Mouse (Mus musculus) forebrain, embryonic 16.5 days (tissue): ENCODE measurements around the gene Acsl3. TPM values are rescaled to one million over a fixed set of nuclear protein-coding genes. Genes with fewer than 3 reads are reported as not detected.

Experiments
- ATAC-seq: fragments of 200-750 bp; cut with Nextera tagmentation; 2 replicates; pipeline ENCODE4 v1.8.0; 2017; ENCODE audit warnings: mild to moderate bottlenecking, moderate library complexity
- H3K27ac ChIP-seq: fragments of 300-500 bp; sonication (generic); 2 replicates; pipeline ENCODE4 v1.5.1; 2014; ENCODE audit warnings: low read length, control low read depth
- H3K27me3 ChIP-seq: fragments of 300-500 bp; sonication (generic); replicated peaks from 2 replicates; pipeline ENCODE4 v1.6.1; 2014; ENCODE audit warnings: low read length; ENCODE audit not compliant: control insufficient read depth, insufficient read depth
- H3K36me3 ChIP-seq: fragments of 300-500 bp; sonication (generic); 2 replicates; pipeline ENCODE4 v1.6.1; 2014; ENCODE audit not compliant: control insufficient read depth, insufficient read depth
- H3K4me1 ChIP-seq: fragments of 300-500 bp; sonication (generic); replicated peaks from 2 replicates; pipeline ENCODE4 v1.6.1; 2014; ENCODE audit warnings: low read length; ENCODE audit not compliant: control insufficient read depth, insufficient read depth
- H3K4me2 ChIP-seq: fragments of 300-500 bp; sonication (generic); 2 replicates; pipeline ENCODE4 v1.6.1; 2014; ENCODE audit warnings: mild to moderate bottlenecking, low read length, control low read depth
- H3K4me3 ChIP-seq: fragments of 300-500 bp; sonication (generic); replicated peaks from 2 replicates; pipeline ENCODE4 v1.5.1; 2014; ENCODE audit warnings: mild to moderate bottlenecking, low read length, control low read depth
- H3K9ac ChIP-seq: fragments of 300-500 bp; sonication (generic); replicated peaks from 2 replicates; pipeline ENCODE4 v1.6.1; 2014; ENCODE audit warnings: low read depth, low read length, control low read depth
- H3K9me3 ChIP-seq: fragments of 300-500 bp; sonication (generic); 2 replicates; pipeline ENCODE4 v1.6.1; 2016; ENCODE audit warnings: low read length; ENCODE audit not compliant: control insufficient read depth
- WGBS: fragments of 180-500 bp; shearing (Covaris S2); extraction: QIAGEN DNeasy Blood & Tissue Kit; methylation state at CpG from one replicate; pipeline ENCODE4 v1.1.7; 2014; 5-methylcytosine and 5-hydroxymethylcytosine counted together
- polyA plus RNA-seq: library from polyadenylated mRNA; unstranded; fragments of >200 nt; fragmentation: Nextera tagmentation; extraction: Ambion mirVana; gene quantifications from 2 replicates; pipeline ENCODE4 v1.2.1, GENCODE M21; 2015

The Acsl3 gene
- polyA plus RNA-seq, 1 experiment from 2014 or later, result 87.6 TPM

DNA sequence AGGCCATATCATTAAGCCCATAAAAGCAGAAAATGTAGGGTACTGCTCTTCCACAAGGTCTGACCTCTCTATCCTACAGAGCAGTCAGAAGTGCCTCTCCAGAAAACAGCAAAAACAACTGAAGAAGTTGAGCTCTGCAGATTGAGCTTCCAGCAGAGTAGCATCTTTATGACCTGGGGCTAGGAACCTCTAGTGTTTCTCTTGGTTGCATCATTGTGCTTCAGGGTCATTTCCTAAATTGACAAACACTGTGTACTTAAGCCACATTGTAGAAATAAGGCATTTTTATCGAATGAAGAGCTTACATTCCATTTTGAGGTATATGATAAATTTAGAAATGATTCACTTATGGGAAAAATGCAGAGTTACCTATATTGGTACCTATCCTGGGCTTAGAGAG, 9.0 kb downstream of the Acsl3 start:
- no peak overlapping the region for H3K27ac ChIP-seq
- WGBS, result 98% methylated on average over 1 of the region's 1 CpGs

DNA sequence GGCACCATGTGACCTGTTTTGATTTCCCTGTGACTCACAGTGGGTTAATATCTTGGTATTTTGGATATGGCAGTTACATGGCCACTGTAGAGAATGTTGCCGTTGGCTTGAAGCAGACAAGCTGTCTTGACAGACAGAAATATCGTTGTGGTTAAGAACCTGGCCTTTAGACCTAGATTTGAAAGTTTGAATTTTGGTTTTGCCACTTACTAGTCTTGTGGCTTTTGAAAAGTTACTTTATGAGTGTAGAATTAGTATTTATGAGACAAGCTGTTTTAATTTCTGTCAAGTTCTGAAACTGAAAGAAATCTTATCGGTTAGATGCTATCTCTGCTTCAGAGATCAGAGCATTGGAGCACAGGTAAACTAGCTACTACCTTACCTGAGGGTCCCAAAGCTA, 24.7 kb downstream of the Acsl3 start:
- Histone ChIP-seq H3K9me3 (no peaks in the 10 kb centered on the region), H3K4me3 (no peak overlapping the region), H3K27ac (no peak overlapping the region), H3K27me3 (no peaks in the 10 kb centered on the region), H3K4me2 (no peak overlapping the region), H3K4me1 (0 out of 2 replicates have a peak, but pooled peaks cover 6% of the 10 kb centered on the region), H3K9ac (no peak overlapping the region), H3K36me3 (no peaks in the 10 kb centered on the region; the same call in 1 of the 2 replicates)
- no peak for ATAC-seq
- 93% methylated on average over 3 of the region's 3 CpGs for WGBS

More for the DNA sequence above, 9.0 kb downstream of the Acsl3 start:
- Histone ChIP-seq H3K4me2 (no peak overlapping the region), H3K27me3 (no peaks in the 10 kb centered on the region), H3K36me3 (peaks cover 17% of the 10 kb centered on the region), H3K4me3 (no peak overlapping the region), H3K9me3 (no peaks in the 10 kb centered on the region), H3K9ac (no peak overlapping the region), H3K4me1 (no peaks in the 10 kb centered on the region)
- ATAC-seq, result no peak

DNA sequence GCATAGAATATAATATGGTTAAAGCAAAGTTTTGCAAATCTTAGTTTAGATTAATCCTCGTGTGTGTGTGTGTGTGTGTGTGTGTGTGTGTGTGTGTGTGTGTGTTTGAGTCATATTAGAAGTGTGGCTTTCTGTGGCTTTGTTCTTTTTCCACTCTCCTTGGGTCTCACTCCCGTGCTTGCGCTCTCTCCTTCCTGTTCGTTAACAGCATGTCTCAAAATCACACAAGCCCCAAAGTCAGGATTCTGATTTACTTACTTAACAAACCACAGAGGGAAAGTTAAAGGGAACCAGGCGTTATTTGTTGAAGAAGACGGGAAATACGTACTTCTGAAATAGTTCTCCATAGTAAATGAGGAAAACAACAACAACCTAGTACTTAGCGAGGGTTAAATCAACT, 26.5 kb downstream of the Acsl3 start:
- Histone ChIP-seq H3K4me1 (no peaks in the 10 kb centered on the region), H3K27ac (no peak overlapping the region), H3K4me3 (no peak overlapping the region), H3K4me2 (no peak overlapping the region), H3K9ac (no peak overlapping the region), H3K27me3 (no peaks in the 10 kb centered on the region), H3K36me3 (no peaks in the 10 kb centered on the region; the same call in 1 of the 2 replicates), H3K9me3 (no peaks in the 10 kb centered on the region)
- no peak for ATAC-seq
- 83% methylated on average over 8 of the region's 8 CpGs for WGBS

DNA sequence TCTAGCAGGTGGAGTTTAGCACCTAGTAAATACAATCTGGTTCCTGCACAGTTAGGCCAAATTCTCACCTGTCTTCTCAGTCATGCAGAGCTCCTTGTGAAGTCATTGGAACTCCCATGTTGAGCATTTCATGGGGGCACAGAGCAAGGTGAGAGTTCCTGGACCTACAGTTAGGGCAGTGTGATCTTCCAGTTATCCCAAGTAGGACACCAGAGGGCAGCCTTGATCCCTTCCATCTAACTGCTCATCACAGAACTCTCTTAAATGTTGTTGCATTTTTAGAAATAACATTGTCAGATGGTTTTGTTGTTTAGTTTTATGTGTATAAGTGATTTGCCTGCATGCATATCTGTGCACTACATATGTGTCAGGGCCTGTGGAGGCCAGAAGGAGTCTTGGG, 29.2 kb downstream of the Acsl3 start:
- Histone ChIP-seq H3K27me3 (no peaks in the 10 kb centered on the region), H3K9me3 (no peaks in the 10 kb centered on the region), H3K4me1 (no peaks in the 10 kb centered on the region), H3K27ac (no peak overlapping the region), H3K9ac (no peak overlapping the region), H3K4me3 (no peak overlapping the region), H3K36me3 (peaks cover 2% of the 10 kb centered on the region), H3K4me2 (no peak overlapping the region)
- ATAC-seq, result no peak

DNA sequence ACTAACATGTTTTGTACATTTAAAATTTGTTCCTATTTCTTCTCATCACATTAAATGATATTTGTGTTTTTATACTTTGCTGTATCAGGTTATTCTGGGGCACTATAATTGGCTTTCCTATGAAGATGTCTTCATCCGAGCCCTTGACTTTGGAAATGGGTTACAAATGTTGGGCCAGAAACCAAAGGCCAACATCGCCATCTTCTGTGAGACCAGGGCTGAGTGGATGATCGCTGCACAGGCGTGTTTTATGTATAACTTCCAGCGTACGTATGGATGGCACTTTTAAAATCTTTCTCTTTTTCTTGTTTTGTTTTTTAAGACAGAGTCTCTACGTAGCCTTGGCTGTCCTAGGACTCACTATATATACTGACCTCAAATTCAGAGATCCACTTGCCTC, 30.5 kb downstream of the Acsl3 start:
- peaks cover 10% of the 10 kb centered on the region for H3K36me3 ChIP-seq
- no peaks in the 10 kb centered on the region for H3K9me3 ChIP-seq
- no peak overlapping the region for H3K27ac ChIP-seq
- no peak for ATAC-seq
- no peak overlapping the region for H3K4me3 ChIP-seq
- no peak overlapping the region for H3K9ac ChIP-seq
- no peak overlapping the region for H3K4me2 ChIP-seq
- H3K27me3 ChIP-seq, result no peaks in the 10 kb centered on the region
- no peaks in the 10 kb centered on the region for H3K4me1 ChIP-seq
- 85% methylated on average over 7 of the region's 7 CpGs for WGBS

DNA sequence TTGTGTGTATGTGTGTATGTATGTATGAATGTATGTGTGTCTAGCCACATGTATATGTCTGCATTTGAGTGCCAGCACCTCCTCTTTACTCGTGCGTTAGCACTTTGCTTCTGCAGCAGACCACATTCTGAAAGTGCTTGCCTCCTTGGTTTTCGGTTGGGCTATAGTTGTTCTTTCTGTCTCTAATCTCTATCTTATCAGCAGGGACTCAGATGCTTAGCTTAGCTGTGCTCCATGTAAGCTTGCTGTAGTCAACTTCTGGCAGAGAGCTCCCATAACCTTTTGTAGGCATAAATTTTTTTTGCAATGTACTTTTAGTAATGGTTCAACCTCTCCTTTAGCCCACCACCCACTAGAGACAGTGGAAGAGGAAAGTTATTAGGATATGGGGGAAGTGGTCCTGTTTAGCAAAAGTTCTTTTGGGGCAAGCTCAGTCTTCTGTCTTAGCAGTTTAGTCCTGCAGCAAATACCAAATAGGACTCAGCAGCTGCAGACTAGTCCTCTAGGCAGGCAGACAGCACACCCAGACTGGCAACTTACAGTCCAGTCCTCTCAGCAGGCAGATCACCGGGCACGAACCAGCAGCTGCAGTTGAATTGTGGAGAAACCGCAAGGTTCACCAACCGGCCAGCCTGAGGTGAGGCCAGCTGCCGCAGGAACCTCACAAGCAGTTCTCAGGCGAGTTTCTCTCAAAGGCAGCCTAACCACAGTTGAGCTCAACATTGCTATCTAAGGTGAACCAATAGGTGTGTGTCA, 37.1 kb downstream of the Acsl3 start:
- ATAC-seq, result no peak

DNA sequence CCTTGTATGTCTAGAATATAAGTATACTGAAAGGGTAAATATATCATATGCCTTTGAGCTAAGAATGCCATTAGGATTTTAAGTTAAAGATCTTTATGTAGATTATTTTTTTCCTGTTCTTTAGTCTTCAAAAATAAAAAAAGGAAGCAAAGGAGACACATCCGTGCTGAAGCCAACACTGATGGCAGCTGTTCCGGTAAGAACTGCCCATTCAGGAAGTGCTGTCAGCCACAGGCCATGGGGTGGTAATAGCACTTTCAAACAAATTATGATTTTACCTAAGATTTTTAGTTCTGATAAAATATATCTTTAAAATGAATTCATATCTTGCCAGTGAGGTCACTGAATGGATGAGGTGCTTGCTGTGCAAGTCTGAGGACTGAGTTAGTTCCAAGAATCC, 38.7 kb downstream of the Acsl3 start:
- no peaks in the 10 kb centered on the region for H3K27me3 ChIP-seq
- H3K4me3 ChIP-seq, result no peak overlapping the region
- H3K4me2 ChIP-seq, result no peak overlapping the region
- no peaks in the 10 kb centered on the region for H3K9me3 ChIP-seq
- no peak for ATAC-seq
- 93% methylated on average over 2 of the region's 2 CpGs for WGBS
- no peaks in the 10 kb centered on the region for H3K4me1 ChIP-seq
- no peak overlapping the region for H3K27ac ChIP-seq
- peaks cover 24% of the 10 kb centered on the region for H3K36me3 ChIP-seq
- H3K9ac ChIP-seq, result no peak overlapping the region

More for the DNA sequence above, 37.1 kb downstream of the Acsl3 start:
- WGBS, result 93% methylated on average over 9 of the region's 9 CpGs
- Histone ChIP-seq H3K4me1 (no peaks in the 10 kb centered on the region), H3K27ac (no peak overlapping the region), H3K36me3 (peaks cover 25% of the 10 kb centered on the region), H3K9me3 (no peaks in the 10 kb centered on the region), H3K4me3 (no peak overlapping the region), H3K4me2 (no peak overlapping the region), H3K27me3 (no peaks in the 10 kb centered on the region), H3K9ac (no peak overlapping the region)

DNA sequence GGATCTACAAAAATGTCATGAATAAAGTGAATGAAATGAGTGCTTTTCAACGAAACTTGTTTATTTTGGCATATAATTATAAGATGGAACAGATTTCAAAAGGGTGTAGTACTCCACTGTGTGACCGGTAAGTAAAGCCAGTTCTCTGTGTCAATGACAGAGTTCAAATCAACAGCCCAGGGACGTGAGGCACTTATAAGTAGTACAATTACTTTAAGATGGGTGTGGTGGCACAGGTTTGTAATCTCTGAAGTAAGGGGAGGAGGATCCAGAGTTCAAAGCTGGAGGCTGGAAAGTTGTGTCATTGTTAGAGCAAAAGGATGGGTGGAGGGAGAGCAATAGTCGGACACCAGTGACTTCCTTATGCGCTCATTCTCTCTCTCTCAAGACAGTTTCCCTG, 39.3 kb downstream of the Acsl3 start:
- Histone ChIP-seq H3K4me1 (no peaks in the 10 kb centered on the region), H3K27ac (no peak overlapping the region), H3K9me3 (no peaks in the 10 kb centered on the region), H3K9ac (no peak overlapping the region), H3K27me3 (no peaks in the 10 kb centered on the region), H3K4me3 (no peak overlapping the region), H3K36me3 (peaks cover 26% of the 10 kb centered on the region), H3K4me2 (no peak overlapping the region)
- 83% methylated on average over 5 of the region's 5 CpGs for WGBS
- ATAC-seq, result no peak

DNA sequence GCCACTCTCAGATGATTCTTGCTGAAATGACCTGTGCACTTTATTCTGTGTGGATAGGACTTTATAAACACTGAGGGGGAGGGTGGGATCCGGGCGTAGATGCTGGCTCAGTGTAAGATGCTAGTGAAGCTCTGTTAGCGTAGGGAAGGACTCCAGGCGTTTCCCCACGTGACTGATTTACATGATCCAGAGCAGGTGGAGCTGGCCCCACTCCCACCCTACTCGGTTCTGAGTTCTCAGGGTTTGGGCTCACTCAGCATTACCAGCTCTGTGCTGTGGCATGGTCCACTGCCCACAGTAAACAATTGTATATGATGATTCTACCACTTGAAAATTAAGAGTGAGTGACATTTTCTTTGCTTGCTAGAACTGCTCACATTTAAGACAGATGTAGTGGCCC, 40.5 kb downstream of the Acsl3 start:
- Histone ChIP-seq H3K4me3 (no peak overlapping the region), H3K27ac (no peak overlapping the region), H3K4me1 (no peaks in the 10 kb centered on the region), H3K9me3 (no peaks in the 10 kb centered on the region), H3K27me3 (no peaks in the 10 kb centered on the region), H3K9ac (no peak overlapping the region), H3K4me2 (no peak overlapping the region), H3K36me3 (peaks cover 22% of the 10 kb centered on the region)
- ATAC-seq, result no peak
- 86% methylated on average over 6 of the region's 6 CpGs for WGBS

DNA sequence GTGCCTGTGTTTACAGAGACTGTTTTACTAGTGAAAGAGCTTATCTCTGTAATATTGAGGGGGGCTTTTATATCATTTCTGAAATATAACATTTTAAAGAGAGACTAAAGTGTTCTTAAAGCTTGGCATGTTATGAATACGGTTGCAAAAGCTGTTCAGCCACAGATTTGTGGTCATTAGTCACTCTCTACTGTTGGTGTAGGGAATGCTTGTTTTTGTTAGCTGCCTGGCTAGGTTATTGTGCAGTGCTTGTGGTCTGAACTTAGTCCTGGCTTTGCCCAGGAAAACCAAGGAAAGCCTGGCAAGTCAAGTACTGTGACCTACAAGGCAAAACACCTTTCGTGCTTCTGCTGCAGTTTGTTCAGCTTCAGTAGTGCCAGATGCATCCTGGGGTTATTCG, 44.1 kb downstream of the Acsl3 start:
- H3K4me2 ChIP-seq, result no peak overlapping the region
- H3K9ac ChIP-seq, result no peak overlapping the region
- no peaks in the 10 kb centered on the region for H3K9me3 ChIP-seq
- no peaks in the 10 kb centered on the region for H3K4me1 ChIP-seq
- no peak overlapping the region for H3K4me3 ChIP-seq
- 94% methylated on average over 3 of the region's 3 CpGs for WGBS
- H3K27ac ChIP-seq, result no peak overlapping the region
- no peaks in the 10 kb centered on the region for H3K27me3 ChIP-seq
- ATAC-seq, result no peak
- peaks cover 29% of the 10 kb centered on the region for H3K36me3 ChIP-seq
